Mouse (Mus musculus): ENCODE measurements at regions not wholly inside any gene's neighbourhood (a gene's known extent, or its start where the extent isn't known, plus 50 kb on each side); places are given as distances from the start of the nearest gene placed in this dataset.
A peak's percentile ranks its signal among the peaks of the same experiment; 100 is the strongest.

DNA sequence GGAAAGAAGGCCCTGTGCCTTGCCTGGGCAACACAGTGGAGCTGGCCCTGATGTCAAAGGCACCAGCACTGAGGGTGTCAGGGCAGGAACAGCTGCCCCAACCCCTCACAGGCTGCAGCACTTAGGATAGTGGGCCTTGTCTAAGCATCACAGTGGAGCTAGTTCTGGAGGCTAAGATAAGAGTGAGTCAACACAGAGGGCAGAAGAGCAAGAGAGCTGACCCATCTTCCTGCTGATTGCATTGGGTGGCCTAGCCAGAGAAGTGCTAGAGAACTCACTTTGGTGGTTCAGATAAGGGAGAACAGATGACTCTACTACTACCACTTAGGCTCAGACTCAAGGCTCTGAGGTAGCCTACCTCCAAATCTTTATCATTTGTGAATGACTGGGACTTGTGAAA, 413.1 kb downstream of the Nova1 start:
- TF ChIP-seq POLR2A (IDR thresholded peaks at IDR 0.05; ENCODE audit: low read depth, low read length) (no peak), CTCF (IDR thresholded peaks at IDR 0.05; ENCODE audit: borderline replicate concordance, insufficient read depth, low read length) (no peak)
- H3K27ac ChIP-seq (ENCODE audit: insufficient read depth, low read length): no peak overlapping the region
- H3K4me3 ChIP-seq (ENCODE audit: insufficient read depth, low read length): no peak overlapping the region
- H3K4me1 ChIP-seq (ENCODE audit: control insufficient read depth, insufficient read depth, low read length): no peaks in the 10 kb centered on the region

DNA sequence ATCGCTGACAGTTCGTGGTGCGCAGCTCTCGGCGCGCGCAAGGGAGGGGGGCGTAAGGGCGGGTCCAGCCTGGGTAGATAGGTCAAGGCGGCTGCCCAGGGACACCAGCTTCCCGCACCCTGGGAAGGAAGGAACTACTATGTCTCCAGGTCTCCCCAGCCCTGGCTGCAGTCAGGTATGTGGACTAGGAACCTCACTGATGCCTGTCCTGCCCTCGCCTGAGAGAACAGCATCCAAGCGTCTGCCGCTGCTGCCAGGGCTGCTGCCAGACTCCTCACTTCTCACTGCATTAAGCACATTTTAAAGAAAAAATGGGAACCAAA, 419.1 kb downstream of the Nova1 start:
- H3K4me3 ChIP-seq (ENCODE audit: insufficient read depth, low read length): peak overlapping the region; percentile 54
- no peak for TF ChIP-seq CTCF (IDR thresholded peaks at IDR 0.05; ENCODE audit: borderline replicate concordance, insufficient read depth, low read length)
- no peak for TF ChIP-seq POLR2A (IDR thresholded peaks at IDR 0.05; ENCODE audit: low read depth, low read length)
- no peaks in the 10 kb centered on the region for H3K4me1 ChIP-seq (ENCODE audit: control insufficient read depth, insufficient read depth, low read length)
- H3K27ac ChIP-seq (ENCODE audit: insufficient read depth, low read length): no peak overlapping the region

DNA sequence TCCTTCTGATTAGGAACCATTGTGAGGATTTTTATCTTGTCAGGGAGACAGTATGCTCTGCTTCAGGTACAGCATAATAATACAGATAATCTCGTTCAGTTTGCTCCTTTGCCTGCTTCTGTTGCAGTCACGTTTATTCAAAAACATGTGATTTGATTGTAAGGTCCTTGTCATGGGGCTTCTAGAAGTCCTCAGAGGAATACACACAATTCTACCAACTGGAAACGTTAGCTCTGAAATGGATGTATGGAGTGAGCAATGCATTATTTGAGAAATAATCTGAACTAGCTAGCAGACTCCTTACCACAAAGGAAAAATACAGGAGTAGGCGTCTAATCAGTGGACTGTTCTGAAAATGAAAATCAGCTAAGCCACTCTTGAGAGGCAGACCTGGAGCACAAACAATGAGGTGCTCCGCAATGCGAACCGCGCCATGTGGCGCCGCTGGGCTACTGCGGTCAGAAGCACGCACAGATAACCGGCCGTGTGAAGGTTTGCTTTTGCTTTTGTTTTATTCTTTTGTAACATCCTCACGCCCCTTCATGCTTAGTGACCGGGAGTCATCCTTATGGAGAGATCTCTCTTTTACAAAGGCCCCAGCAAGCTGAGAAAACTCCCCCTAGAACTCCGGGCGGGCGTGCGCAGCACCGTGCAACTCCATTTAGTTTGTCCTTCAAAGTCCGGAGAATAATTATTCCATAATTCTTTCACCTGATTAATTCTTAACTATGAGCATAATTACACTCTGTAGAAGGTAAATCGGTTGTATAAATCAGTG, 419.7 kb downstream of the Nova1 start:
- no peak for TF ChIP-seq CTCF (IDR thresholded peaks at IDR 0.05; ENCODE audit: borderline replicate concordance, insufficient read depth, low read length)
- TF ChIP-seq POLR2A (IDR thresholded peaks at IDR 0.05; ENCODE audit: low read depth, low read length): no peak
- Histone ChIP-seq H3K4me1 (ENCODE audit: control insufficient read depth, insufficient read depth, low read length) (no peaks in the 10 kb centered on the region), H3K27ac (ENCODE audit: insufficient read depth, low read length) (no peak overlapping the region), H3K4me3 (ENCODE audit: insufficient read depth, low read length) (peak overlapping the region; percentile 54)

DNA sequence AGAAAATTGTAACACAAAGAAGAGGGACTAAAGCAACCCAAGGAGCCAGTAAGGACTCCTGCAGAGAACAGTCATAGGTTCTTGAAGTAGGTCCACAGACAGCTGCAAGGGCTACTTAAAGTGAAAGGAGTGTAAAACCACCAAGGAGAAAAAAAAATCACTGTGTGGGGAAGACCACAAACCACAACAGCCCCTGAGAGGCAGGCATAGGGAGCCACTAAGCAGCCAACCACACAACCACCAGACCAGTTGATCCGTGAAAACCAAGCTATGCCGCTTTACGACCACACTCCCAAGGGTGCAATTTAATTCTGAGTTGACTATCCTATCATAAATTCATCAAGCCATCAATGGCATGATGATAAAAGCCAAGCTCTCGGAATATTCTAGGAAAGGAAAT, 423.5 kb downstream of the Nova1 start:
- no peak overlapping the region for H3K4me3 ChIP-seq (ENCODE audit: insufficient read depth, low read length)

DNA sequence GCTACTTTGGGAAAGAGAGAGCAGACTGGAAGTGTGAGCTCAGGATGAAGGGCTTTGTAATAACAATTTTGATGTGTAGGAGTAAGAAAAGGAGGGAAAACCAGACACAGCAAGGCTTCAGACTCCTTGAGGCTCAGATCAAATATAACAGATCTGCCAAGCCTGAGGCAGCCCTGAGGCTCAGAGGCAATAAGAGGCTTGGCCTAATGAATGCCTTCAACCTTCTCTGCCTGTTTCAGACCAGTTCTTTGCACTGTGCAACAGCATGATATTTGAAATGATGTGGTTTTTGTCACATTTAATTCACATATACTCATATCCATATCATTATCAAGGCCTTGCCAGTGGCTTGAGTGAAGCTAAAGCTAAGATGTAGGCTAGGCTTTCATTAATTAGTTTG, 425.0 kb downstream of the Nova1 start:
- H3K27ac ChIP-seq (ENCODE audit: insufficient read depth, low read length): no peak overlapping the region
- TF ChIP-seq POLR2A (IDR thresholded peaks at IDR 0.05; ENCODE audit: low read depth, low read length) (no peak), CTCF (IDR thresholded peaks at IDR 0.05; ENCODE audit: borderline replicate concordance, insufficient read depth, low read length) (no peak)
- H3K4me1 ChIP-seq (ENCODE audit: control insufficient read depth, insufficient read depth, low read length): no peaks in the 10 kb centered on the region
- H3K4me3 ChIP-seq (ENCODE audit: insufficient read depth, low read length): no peak overlapping the region

More for the DNA sequence above, 423.5 kb downstream of the Nova1 start:
- TF ChIP-seq CTCF (IDR thresholded peaks at IDR 0.05; ENCODE audit: borderline replicate concordance, insufficient read depth, low read length) (no peak), POLR2A (IDR thresholded peaks at IDR 0.05; ENCODE audit: low read depth, low read length) (no peak)
- Histone ChIP-seq H3K27ac (ENCODE audit: insufficient read depth, low read length) (no peak overlapping the region), H3K4me1 (ENCODE audit: control insufficient read depth, insufficient read depth, low read length) (no peaks in the 10 kb centered on the region)

DNA sequence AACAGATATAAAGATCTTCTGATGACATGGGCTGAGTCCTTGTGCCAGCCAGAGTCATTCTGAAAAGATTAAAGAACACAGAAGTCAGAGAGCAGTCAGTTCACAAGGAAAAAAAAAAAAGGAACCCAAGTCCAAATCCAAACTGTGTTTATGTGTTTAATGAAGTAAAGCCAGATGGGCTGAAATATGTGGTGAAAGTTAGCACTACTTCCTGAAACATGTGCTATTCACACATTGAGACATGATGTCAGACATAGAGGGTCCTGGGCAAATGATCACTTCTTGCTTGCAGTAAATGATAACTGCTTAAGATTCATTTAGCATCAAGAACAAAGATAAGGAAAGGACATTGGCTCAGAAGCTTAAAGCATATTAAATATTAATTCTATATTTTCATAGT, 439.8 kb downstream of the Nova1 start:
- Histone ChIP-seq H3K27ac (ENCODE audit: insufficient read depth, low read length) (no peak overlapping the region), H3K4me3 (ENCODE audit: insufficient read depth, low read length) (no peak overlapping the region), H3K4me1 (ENCODE audit: control insufficient read depth, insufficient read depth, low read length) (no peaks in the 10 kb centered on the region)
- TF ChIP-seq CTCF (IDR thresholded peaks at IDR 0.05; ENCODE audit: borderline replicate concordance, insufficient read depth, low read length): no peak
- TF ChIP-seq POLR2A (IDR thresholded peaks at IDR 0.05; ENCODE audit: low read depth, low read length): no peak

DNA sequence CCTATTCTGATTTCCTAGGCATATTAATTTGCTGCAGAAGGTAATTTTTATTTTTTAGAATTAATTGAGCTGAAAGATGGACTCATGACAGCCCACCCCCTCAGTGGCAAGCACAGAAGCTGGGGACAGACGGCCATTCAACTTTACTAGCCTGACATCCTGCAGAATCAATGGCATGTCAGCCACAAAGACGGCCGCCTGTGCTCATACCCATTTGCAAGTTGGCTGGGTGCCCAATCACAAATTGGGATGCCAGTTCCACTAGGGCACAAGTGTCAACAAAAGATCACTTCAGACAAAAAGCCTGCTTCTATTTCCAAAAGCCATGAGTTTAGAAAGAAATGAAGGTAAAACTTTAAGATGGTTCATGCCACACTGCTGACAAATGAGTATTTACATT, 447.0 kb downstream of the Nova1 start:
- no peaks in the 10 kb centered on the region for H3K4me1 ChIP-seq (ENCODE audit: control insufficient read depth, insufficient read depth, low read length)
- H3K4me3 ChIP-seq (ENCODE audit: insufficient read depth, low read length): no peak overlapping the region
- no peak overlapping the region for H3K27ac ChIP-seq (ENCODE audit: insufficient read depth, low read length)
- no peak for TF ChIP-seq POLR2A (IDR thresholded peaks at IDR 0.05; ENCODE audit: low read depth, low read length)
- no peak for TF ChIP-seq CTCF (IDR thresholded peaks at IDR 0.05; ENCODE audit: borderline replicate concordance, insufficient read depth, low read length)

DNA sequence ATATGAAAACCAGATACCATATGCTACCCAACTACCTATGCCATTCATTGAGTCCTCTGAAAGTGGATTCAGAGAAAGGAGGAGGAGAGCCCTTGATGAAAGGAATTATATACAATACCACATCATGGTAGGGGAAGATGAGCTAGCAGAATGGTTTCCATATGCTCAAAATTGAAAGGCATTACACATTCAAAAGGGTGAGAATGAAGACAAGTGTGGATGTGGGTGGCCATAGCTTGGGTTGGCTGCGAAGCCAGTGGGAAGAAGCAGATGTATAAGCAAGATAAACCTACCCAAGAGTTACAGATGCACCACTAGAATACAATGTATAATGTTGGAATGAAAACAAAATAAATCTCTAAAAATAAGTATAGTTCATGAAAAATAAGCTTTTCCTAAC, 485.4 kb downstream of the Nova1 start:
- H3K27ac ChIP-seq (ENCODE audit: insufficient read depth, low read length): no peak overlapping the region
- TF ChIP-seq CTCF (IDR thresholded peaks at IDR 0.05; ENCODE audit: borderline replicate concordance, insufficient read depth, low read length): no peak
- no peak for TF ChIP-seq POLR2A (IDR thresholded peaks at IDR 0.05; ENCODE audit: low read depth, low read length)
- H3K4me1 ChIP-seq (ENCODE audit: control insufficient read depth, insufficient read depth, low read length): no peaks in the 10 kb centered on the region
- no peak overlapping the region for H3K4me3 ChIP-seq (ENCODE audit: insufficient read depth, low read length)

DNA sequence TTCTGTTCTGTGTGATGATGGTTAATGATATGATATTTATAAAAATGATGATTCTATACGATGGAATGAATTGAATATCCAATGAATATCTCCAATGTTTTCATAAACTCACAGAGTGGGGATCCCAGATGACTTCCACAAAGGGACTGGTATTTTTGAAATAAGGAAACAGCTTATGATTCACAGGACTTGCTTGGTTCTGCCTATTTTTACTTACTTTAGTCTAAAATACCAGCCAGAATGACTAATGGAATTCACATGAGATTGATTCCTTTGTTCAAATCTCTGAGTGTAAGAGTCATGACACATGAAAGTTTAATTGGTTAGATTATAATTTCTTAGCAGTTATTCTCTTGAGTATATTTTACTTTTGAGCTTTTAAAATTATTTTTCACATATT, 490.9 kb downstream of the Nova1 start:
- Histone ChIP-seq H3K4me3 (ENCODE audit: insufficient read depth, low read length) (no peak overlapping the region), H3K27ac (ENCODE audit: insufficient read depth, low read length) (peak overlapping the region; percentile 82), H3K4me1 (ENCODE audit: control insufficient read depth, insufficient read depth, low read length) (no peaks in the 10 kb centered on the region)
- no peak for TF ChIP-seq POLR2A (IDR thresholded peaks at IDR 0.05; ENCODE audit: low read depth, low read length)
- no peak for TF ChIP-seq CTCF (IDR thresholded peaks at IDR 0.05; ENCODE audit: borderline replicate concordance, insufficient read depth, low read length)

DNA sequence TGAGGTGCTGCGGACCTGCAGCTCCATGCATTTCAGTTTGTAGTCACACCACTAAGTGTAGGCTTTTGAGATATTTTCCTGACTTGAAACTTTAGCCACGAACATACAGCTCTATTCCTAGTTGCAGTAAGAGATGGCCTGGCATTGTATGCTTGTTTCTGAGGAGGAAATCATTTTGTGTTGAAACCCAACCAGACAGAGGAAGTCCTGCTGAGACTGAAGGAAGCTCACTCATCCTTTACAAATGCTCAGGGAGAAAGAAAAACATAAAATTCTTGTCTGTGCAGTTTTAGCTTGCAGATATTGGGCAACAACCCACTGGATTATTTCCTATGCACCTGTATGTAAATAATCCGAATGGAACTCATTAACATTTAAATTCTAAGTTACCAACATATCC, 495.5 kb downstream of the Nova1 start:
- no peak overlapping the region for H3K4me3 ChIP-seq (ENCODE audit: insufficient read depth, low read length)
- H3K4me1 ChIP-seq (ENCODE audit: control insufficient read depth, insufficient read depth, low read length): no peaks in the 10 kb centered on the region
- no peak overlapping the region for H3K27ac ChIP-seq (ENCODE audit: insufficient read depth, low read length)
- no peak for TF ChIP-seq POLR2A (IDR thresholded peaks at IDR 0.05; ENCODE audit: low read depth, low read length)
- no peak for TF ChIP-seq CTCF (IDR thresholded peaks at IDR 0.05; ENCODE audit: borderline replicate concordance, insufficient read depth, low read length)
